Mouse (Mus musculus) heart, postnatal 0 days (tissue): ENCODE data around the gene Tmem120a.

Experiments used
- CTCF ChIP-seq: IDR thresholded peaks from 2 replicates; pipeline ENCODE4 v1.5.1; 2016; ENCODE audit warnings: antibody characterized with exemption, control low read depth, low read depth
- EP300 ChIP-seq: IDR thresholded peaks from 2 replicates; pipeline ENCODE4 v1.6.1; 2016; ENCODE audit warnings: antibody characterized with exemption, low read depth

- TF ChIP-seq CTCF (no peak), EP300 (no peak)
These were observed 18.8 kb downstream of the Tmem120a start for GRCm38 (mm10) chr5:135725391-135725841.
